Mouse (Mus musculus) stomach, embryonic 16.5 days (tissue): ENCODE data around the gene Rcan3. TPM values are rescaled to one million over a fixed set of nuclear protein-coding genes. Genes with fewer than 3 reads are reported as not detected.

ENCODE experiments used
- ATAC-seq: fragments of 200-750 bp; cut with Nextera tagmentation; 2 replicates; pipeline ENCODE4 v1.8.0; 2017; ENCODE audit warnings: moderate number of reproducible peaks, moderate TSS enrichment; ENCODE audit not compliant: insufficient read depth, low FRiP score
- H3K27ac ChIP-seq: fragments of 300-500 bp; sonication (generic); 2 replicates; pipeline ENCODE4 v1.5.1; 2014; ENCODE audit warnings: low read length
- H3K27me3 ChIP-seq: fragments of 300-500 bp; sonication (generic); 2 replicates; pipeline ENCODE4 v1.6.1; 2014; ENCODE audit warnings: low read length, control low read depth, mixed read lengths; ENCODE audit not compliant: control insufficient read depth, insufficient read depth
- H3K36me3 ChIP-seq: fragments of 300-500 bp; sonication (generic); 2 replicates; pipeline ENCODE4 v1.6.1; 2014; ENCODE audit warnings: low read length; ENCODE audit not compliant: control insufficient read depth, insufficient read depth
- H3K4me1 ChIP-seq: fragments of 300-500 bp; sonication (generic); 2 replicates; pipeline ENCODE4 v1.6.1; 2014; ENCODE audit warnings: low read length, control low read depth, mixed read lengths; ENCODE audit not compliant: control insufficient read depth, insufficient read depth
- H3K4me2 ChIP-seq: fragments of 300-500 bp; sonication (generic); 2 replicates; pipeline ENCODE4 v1.6.1; 2014; ENCODE audit warnings: low read depth, low read length, mixed read lengths
- H3K4me3 ChIP-seq: fragments of 300-500 bp; sonication (generic); replicated peaks from 2 replicates; pipeline ENCODE4 v1.5.1; 2014; ENCODE audit warnings: mild to moderate bottlenecking, low read length
- H3K9ac ChIP-seq: fragments of 300-500 bp; sonication (generic); 2 replicates; pipeline ENCODE4 v1.6.1; 2014; ENCODE audit warnings: low read length
- H3K9me3 ChIP-seq: fragments of 300-500 bp; sonication (generic); replicated peaks from 2 replicates; pipeline ENCODE4 v1.6.1; 2016; ENCODE audit warnings: low read length, control low read depth; ENCODE audit not compliant: control insufficient read depth
- whole genome bisulfite sequencing: fragments of 180-500 bp; shearing (Covaris S2); extraction: QIAGEN DNeasy Blood & Tissue Kit; methylation state at CpG from one replicate; pipeline ENCODE4 v1.1.7; 2014; 5-methylcytosine and 5-hydroxymethylcytosine counted together
- polyA plus RNA-seq: library from polyadenylated mRNA; unstranded; fragments of >200 nt; fragmentation: Nextera tagmentation; extraction: Ambion mirVana; gene quantifications from 2 replicates; pipeline ENCODE4 v1.2.1, GENCODE M21; 2015

The Rcan3 gene
- polyA plus RNA-seq, 1 experiment from 2014 or later, result 15.0 TPM

DNA sequence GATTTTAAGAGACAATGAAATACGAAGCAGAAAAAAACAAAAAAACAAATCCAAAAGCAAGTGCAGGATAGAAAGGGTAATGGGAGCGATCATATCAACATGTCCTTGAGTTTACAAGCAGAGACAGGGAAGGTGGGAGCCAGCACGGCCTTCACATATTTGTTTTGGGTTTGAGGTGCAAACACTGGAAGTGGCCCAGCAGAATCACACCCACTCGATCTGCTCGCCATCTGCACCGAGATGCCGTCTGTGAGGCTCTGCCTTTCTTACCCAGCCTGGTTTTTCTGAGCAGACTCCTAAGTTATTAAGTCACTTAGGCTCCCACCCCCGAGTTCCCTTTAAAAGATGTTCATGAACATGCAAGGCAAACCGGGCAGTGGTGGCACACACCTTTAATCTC is 8.0 kb downstream of the Rcan3 start:
- H3K9me3 ChIP-seq, result no peaks in the 10 kb centered on the region
- no peak overlapping the region for H3K4me3 ChIP-seq
- WGBS, result 68% methylated on average over 9 of the region's 9 CpGs
- H3K4me1 ChIP-seq, result peaks cover 3% of the 10 kb centered on the region; the same call in 1 of the 2 replicates
- H3K4me2 ChIP-seq, result no peak overlapping the region
- H3K27me3 ChIP-seq, result no peaks in the 10 kb centered on the region
- no peak overlapping the region for H3K27ac ChIP-seq
- ATAC-seq, result no peak
- H3K36me3 ChIP-seq, result 0 out of 2 replicates have a peak, but pooled peaks cover 2% of the 10 kb centered on the region
- H3K9ac ChIP-seq, result no peak overlapping the region

- no peak overlapping the region for H3K9ac ChIP-seq
- no peak overlapping the region for H3K4me3 ChIP-seq
- no peaks in the 10 kb centered on the region for H3K27me3 ChIP-seq
- ATAC-seq, result no peak
- WGBS, result 90% methylated on average over 13 of the region's 13 CpGs
- H3K4me1 ChIP-seq, result no peaks in the 10 kb centered on the region
- no peak overlapping the region for H3K27ac ChIP-seq
- H3K9me3 ChIP-seq, result no peaks in the 10 kb centered on the region
- H3K36me3 ChIP-seq, result 0 out of 2 replicates have a peak, but pooled peaks cover 2% of the 10 kb centered on the region
- no peak overlapping the region for H3K4me2 ChIP-seq
These were observed 12.7 kb downstream of the Rcan3 start for GRCm38 (mm10) chr4:135420961-135421360.

DNA sequence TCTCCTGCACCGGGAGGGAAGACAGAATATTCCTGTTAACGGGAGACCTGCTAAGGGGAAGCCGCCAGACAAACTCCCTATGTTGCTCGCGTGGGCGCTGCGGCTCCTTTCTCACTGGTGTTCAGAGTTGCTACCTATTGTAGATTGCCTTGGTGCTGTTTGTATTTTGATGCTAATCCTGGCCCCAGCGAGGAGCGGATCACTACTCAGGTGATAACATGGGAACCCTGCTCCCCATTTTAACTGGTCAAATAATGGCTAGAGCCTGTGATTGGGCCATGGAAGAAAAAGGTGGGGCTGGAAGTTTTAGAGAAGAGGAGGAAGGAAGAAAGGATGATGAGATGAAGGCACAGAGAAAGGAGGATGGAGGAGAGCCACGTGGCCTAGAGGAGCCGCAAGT is 13.2 kb downstream of the Rcan3 start:
- Histone ChIP-seq H3K4me2 (no peak overlapping the region), H3K27me3 (no peaks in the 10 kb centered on the region), H3K9me3 (no peaks in the 10 kb centered on the region), H3K9ac (no peak overlapping the region), H3K4me1 (no peaks in the 10 kb centered on the region), H3K4me3 (no peak overlapping the region), H3K27ac (no peak overlapping the region), H3K36me3 (0 out of 2 replicates have a peak, but pooled peaks cover 2% of the 10 kb centered on the region)
- 77% methylated on average over 11 of the region's 11 CpGs for WGBS
- ATAC-seq, result no peak

DNA sequence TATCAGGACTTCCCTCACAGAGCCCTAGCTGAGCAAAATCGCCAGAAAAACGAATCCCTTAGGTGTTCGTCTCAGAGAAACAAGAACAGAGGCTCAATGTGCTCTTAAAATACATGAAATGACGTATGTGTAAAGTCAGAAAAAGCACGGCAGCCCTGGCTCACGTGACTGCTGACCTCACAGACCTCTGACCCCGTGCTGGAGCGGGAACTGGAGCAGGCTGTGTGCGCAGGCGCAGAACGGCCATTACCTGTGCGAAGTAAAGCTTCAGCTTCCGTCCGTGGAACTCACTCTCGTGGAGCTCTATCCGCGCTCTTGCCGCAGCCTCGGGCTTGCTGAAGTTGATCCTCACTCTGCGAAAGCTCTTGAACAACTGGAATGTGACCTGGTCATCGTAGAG is 13.7 kb downstream of the Rcan3 start:
- WGBS, result 77% methylated on average over 21 of the region's 21 CpGs
- Histone ChIP-seq H3K4me1 (no peaks in the 10 kb centered on the region), H3K27me3 (no peaks in the 10 kb centered on the region), H3K4me2 (no peak overlapping the region), H3K36me3 (0 out of 2 replicates have a peak, but pooled peaks cover 2% of the 10 kb centered on the region), H3K27ac (no peak overlapping the region), H3K9ac (no peak overlapping the region), H3K4me3 (no peak overlapping the region), H3K9me3 (no peaks in the 10 kb centered on the region)
- no peak for ATAC-seq

DNA sequence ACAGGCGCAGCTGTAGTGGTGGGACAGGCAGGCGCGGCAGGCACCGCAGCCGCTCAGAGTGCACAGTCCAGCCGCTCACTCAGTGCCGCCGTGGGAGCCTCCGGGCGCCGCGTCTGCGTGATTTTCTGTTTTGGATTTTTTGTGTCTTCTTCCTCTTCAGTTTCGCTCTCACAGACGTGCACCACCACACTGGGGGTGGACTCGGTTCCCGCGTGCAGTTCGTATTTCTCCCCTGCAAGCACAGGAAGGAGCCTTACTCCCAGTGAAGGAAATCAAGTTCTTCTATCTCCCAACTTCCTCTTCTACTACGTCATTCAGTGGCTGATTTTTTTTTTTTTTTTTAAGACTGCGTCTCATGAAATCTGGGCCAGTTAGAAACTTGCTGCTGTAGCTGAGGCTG is 17.3 kb downstream of the Rcan3 start:
- Histone ChIP-seq H3K36me3 (no peaks in the 10 kb centered on the region), H3K9ac (no peak overlapping the region), H3K4me3 (no peak overlapping the region), H3K27ac (no peak overlapping the region), H3K4me1 (no peaks in the 10 kb centered on the region), H3K27me3 (no peaks in the 10 kb centered on the region), H3K9me3 (no peaks in the 10 kb centered on the region), H3K4me2 (no peak overlapping the region)
- no peak for ATAC-seq
- 85% methylated on average over 21 of the region's 21 CpGs for WGBS

DNA sequence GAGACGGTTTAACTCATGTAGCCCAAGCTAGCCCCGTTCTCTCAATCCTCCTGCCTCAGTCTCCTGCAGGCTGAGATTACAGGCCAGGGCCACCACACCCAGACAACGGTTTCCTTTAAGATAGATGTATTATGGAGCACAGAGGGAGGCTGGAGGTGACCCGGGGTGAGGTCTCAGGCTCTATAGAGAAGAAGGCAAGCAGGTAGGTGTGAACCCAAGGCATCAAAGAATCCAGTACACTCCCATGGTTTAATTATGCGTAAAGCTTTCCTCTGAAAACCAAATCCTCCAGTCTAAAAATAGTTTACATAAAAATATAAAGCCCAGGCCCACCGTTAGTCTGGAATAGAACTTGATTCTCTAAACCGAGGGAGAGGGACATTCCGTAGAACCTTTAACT is 20.2 kb downstream of the Rcan3 start:
- ATAC-seq, result no peak
- no peak overlapping the region for H3K4me2 ChIP-seq
- 72% methylated on average over 8 of the region's 8 CpGs for WGBS
- no peak overlapping the region for H3K4me3 ChIP-seq
- no peaks in the 10 kb centered on the region for H3K4me1 ChIP-seq
- H3K27ac ChIP-seq, result no peak overlapping the region
- no peak overlapping the region for H3K9ac ChIP-seq
- H3K36me3 ChIP-seq, result no peaks in the 10 kb centered on the region
- H3K27me3 ChIP-seq, result no peaks in the 10 kb centered on the region
- H3K9me3 ChIP-seq, result no peaks in the 10 kb centered on the region

- WGBS, result 36% methylated on average over 4 of the region's 4 CpGs
- no peak for ATAC-seq
- no peak overlapping the region for H3K9ac ChIP-seq
These were observed 22.0 kb downstream of the Rcan3 start for GRCm38 (mm10) chr4:135411633-135412032.

DNA sequence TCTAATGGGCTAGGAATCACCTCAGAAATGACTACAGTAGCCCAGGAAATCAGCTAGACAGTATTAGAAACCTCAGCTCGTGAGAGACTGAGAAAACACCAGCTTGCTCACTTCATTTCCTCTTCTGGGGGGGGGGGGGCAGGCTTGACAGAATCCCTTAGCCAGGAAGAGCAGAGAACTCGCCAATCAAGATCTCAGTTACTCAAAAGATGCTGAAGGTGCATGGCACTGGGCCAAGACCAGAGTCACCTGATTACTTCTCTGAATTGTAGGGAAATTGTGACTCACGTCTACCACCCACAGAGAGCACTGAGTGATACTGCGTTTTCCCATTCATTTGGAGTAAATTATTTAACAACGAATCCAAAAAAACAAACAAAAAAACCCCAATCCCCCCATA is 27.5 kb downstream of the Rcan3 start:
- Histone ChIP-seq H3K4me3 (no peak overlapping the region), H3K9me3 (no peaks in the 10 kb centered on the region), H3K27ac (peak overlapping the region; percentile 60; the same call in 1 of the 2 replicates), H3K9ac (no peak overlapping the region), H3K27me3 (no peaks in the 10 kb centered on the region), H3K4me2 (no peak overlapping the region), H3K36me3 (no peaks in the 10 kb centered on the region), H3K4me1 (0 out of 2 replicates have a peak, but pooled peaks cover 2% of the 10 kb centered on the region)
- 35% methylated on average over 5 of the region's 5 CpGs for WGBS
- ATAC-seq, result no peak

More at GRCm38 (mm10) chr4:135411633-135412032, 22.0 kb downstream of the Rcan3 start:
- Histone ChIP-seq H3K9me3 (no peaks in the 10 kb centered on the region), H3K27me3 (no peaks in the 10 kb centered on the region), H3K27ac (no peak overlapping the region), H3K4me2 (no peak overlapping the region), H3K4me3 (no peak overlapping the region), H3K4me1 (no peaks in the 10 kb centered on the region), H3K36me3 (no peaks in the 10 kb centered on the region)

DNA sequence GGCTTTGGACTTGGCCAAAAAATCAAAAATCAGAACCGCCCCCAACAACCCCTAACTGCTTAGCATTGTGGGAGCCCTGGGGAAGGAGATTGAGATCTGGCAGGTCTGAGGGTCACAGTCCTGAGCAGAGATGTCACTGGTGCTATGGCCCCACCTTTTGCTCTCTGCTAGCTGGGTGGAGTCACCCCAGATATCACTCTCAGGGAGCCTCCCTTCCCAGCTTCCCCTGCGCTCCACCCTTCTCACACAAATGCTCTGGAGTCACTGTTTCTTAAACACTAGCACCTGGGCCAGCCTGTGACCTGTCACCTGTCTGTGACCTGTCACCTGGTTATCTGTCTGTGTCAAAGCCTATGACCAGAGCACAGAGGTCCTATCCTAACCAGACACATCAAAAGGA is 28.7 kb downstream of the Rcan3 start:
- 0 out of 2 replicates have a peak, but pooled peaks have one; percentile 53 for ATAC-seq

More for the DNA sequence above, 28.7 kb downstream of the Rcan3 start:
- 81% methylated on average over 2 of the region's 2 CpGs for WGBS
- H3K27me3 ChIP-seq, result no peaks in the 10 kb centered on the region
- H3K4me3 ChIP-seq, result no peak overlapping the region
- H3K4me1 ChIP-seq, result 0 out of 2 replicates have a peak, but pooled peaks cover 2% of the 10 kb centered on the region
- no peak overlapping the region for H3K27ac ChIP-seq
- H3K9me3 ChIP-seq, result no peaks in the 10 kb centered on the region
- no peak overlapping the region for H3K9ac ChIP-seq
- H3K4me2 ChIP-seq, result no peak overlapping the region
- H3K36me3 ChIP-seq, result no peaks in the 10 kb centered on the region
